Mouse (Mus musculus) frontal cortex, adult (tissue): ENCODE data around the gene Lrrc45.
"Not testable (repeated sequence)": the region's sequence is repeated elsewhere in the genome, so short reads cannot be mapped to it uniquely, and the experiment has no call there.

ENCODE experiments used
- ATAC-seq: cut with Nextera tagmentation; 2 replicates; pipeline ENCODE4 v1.9.2; 2017; ENCODE audit warnings: mild to moderate bottlenecking, moderate library complexity, mixed read lengths; ENCODE audit not compliant: low TSS enrichment

Gene Lrrc45

DNA sequence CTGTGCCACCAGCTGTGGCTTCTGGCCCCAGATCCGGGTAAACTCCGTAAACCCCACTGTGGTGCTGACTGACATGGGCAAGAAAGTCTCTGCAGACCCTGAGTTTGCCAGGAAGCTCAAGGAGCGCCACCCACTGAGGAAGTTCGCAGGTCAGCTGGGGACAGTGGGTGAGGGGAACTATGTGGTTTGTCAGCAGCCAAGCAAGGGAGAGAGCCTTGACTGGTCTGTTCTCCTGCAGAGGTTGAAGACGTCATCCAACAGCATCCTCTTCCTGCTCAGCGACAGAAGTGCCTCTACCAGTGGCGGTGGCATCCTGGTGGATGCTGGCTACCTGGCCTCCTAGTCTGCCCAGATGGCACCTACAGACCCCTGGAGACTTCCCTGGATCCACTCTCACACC is 53.3 kb downstream of the Lrrc45 start:
- ATAC-seq = not testable (repeated sequence)

DNA sequence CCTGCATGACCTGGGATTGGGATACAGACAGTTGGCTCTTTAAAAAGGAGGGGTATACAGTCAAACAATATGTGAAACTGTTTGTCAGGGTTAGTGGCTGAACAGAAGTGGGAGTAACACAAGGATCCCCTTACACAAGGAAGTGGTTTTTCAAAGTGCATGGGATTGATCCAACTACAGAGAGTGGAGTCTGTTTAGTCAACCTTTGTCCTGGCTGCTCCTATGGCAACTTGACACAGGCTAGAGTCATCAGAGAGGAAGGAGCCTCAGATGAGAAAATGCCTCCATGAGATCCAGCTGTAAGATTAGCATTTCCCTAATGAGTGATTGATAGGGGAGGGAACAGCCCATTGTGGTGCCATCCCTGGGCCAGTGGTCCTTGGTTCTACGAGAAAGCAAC is 54.5 kb downstream of the Lrrc45 start:
- no peak for ATAC-seq
